Mouse (Mus musculus) induced T-regulatory cell, adult 2 months (primary cell): ENCODE results near the gene Tmem89.

Source experiments
- DNase-seq: peaks from one replicate; pipeline ENCODE4 v3.0.0-alpha.2; 2012; ENCODE audit warnings: low read depth

Gene Tmem89

GRCm38 (mm10) chr9:108914491-108914890 lies at the start of gene Tmem89:
Gene Tmem89, plus strand, starts transcription at chr9:108914619.
- DNase-seq = no peak

- DNase-seq = no peak
Measured at GRCm38 (mm10) chr9:108912308-108912707, 2.1 kb upstream of the Tmem89 start.

- DNase-seq = no peak
Measured at GRCm38 (mm10) chr9:108913161-108913560, 1.3 kb upstream of the Tmem89 start.

GRCm38 (mm10) chr9:108913621-108914020 lies 798 bp upstream of the Tmem89 start:
- DNase-seq = no peak

GRCm38 (mm10) chr9:108925897-108926296 lies 11.5 kb downstream of the Tmem89 start:
- no peak for DNase-seq

GRCm38 (mm10) chr9:108928424-108928823 lies 14.0 kb downstream of the Tmem89 start:
- DNase-seq = no peak

GRCm38 (mm10) chr9:108935991-108936390 lies 21.6 kb downstream of the Tmem89 start:
- no peak for DNase-seq

- peak; percentile 100 for DNase-seq
Measured at GRCm38 (mm10) chr9:108936418-108937364, 22.3 kb downstream of the Tmem89 start, which contains the start of gene Uqcrc1. Gene Uqcrc1, plus strand, starts transcription at chr9:108936633.

GRCm38 (mm10) chr9:108945111-108945510 lies 30.7 kb downstream of the Tmem89 start:
- no peak for DNase-seq

- no peak for DNase-seq
Measured at GRCm38 (mm10) chr9:108945608-108946007, 31.2 kb downstream of the Tmem89 start.

GRCm38 (mm10) chr9:108949231-108949966 lies 35.0 kb downstream of the Tmem89 start:
- no peak for DNase-seq

- no peak for DNase-seq
Measured at GRCm38 (mm10) chr9:108949967-108950728, 35.7 kb downstream of the Tmem89 start.

GRCm38 (mm10) chr9:108953081-108953636 lies 38.7 kb downstream of the Tmem89 start, which contains the start of gene Col7a1:
Gene Col7a1, plus strand, starts transcription at chr9:108953586.
- no peak for DNase-seq

- no peak for DNase-seq
Measured at GRCm38 (mm10) chr9:108955241-108955640, 40.8 kb downstream of the Tmem89 start.

GRCm38 (mm10) chr9:108955846-108956245 lies 41.4 kb downstream of the Tmem89 start:
- no peak for DNase-seq

- DNase-seq = no peak
Measured at GRCm38 (mm10) chr9:108963577-108963976, 49.2 kb downstream of the Tmem89 start.

GRCm38 (mm10) chr9:108964338-108964737 lies 49.9 kb downstream of the Tmem89 start:
- no peak for DNase-seq
